Mouse (Mus musculus) E14TG2a.4 (cell line): ENCODE data around the gene Slc36a3.

Source experiments
- H3K27me3 ChIP-seq: 2 replicates; pipeline ENCODE4 v1.6.1; 2014; ENCODE audit warnings: low read length, control low read depth; ENCODE audit not compliant: insufficient read depth
- H3K36me3 ChIP-seq: 2 replicates; pipeline ENCODE4 v1.6.1; 2014; ENCODE audit warnings: low read length, control low read depth; ENCODE audit not compliant: insufficient read depth
- H3K4me1 ChIP-seq: replicated peaks from 2 replicates; pipeline ENCODE4 v1.6.1; 2014; ENCODE audit warnings: low read depth, low read length, control low read depth
- H3K4me3 ChIP-seq: replicated peaks from 2 replicates; pipeline ENCODE4 v1.5.1; 2014; ENCODE audit warnings: mild to moderate bottlenecking, low read length
- H3K9me3 ChIP-seq: 2 replicates; pipeline ENCODE4 v1.6.1; 2014; ENCODE audit warnings: low read length, control low read depth
- CTCF ChIP-seq: conservative IDR thresholded peaks from 2 replicates; pipeline ENCODE4 v1.5.1; 2014; ENCODE audit warnings: low read length
- NANOG ChIP-seq: IDR thresholded peaks from 2 replicates; pipeline ENCODE4 v1.6.1; 2014; ENCODE audit warnings: borderline replicate concordance, low read length, mixed read lengths
- POU5F1 ChIP-seq: IDR thresholded peaks from 2 replicates; pipeline ENCODE4 v1.6.1; 2014; ENCODE audit warnings: low read length, borderline replicate concordance

Slc36a3 gene

DNA sequence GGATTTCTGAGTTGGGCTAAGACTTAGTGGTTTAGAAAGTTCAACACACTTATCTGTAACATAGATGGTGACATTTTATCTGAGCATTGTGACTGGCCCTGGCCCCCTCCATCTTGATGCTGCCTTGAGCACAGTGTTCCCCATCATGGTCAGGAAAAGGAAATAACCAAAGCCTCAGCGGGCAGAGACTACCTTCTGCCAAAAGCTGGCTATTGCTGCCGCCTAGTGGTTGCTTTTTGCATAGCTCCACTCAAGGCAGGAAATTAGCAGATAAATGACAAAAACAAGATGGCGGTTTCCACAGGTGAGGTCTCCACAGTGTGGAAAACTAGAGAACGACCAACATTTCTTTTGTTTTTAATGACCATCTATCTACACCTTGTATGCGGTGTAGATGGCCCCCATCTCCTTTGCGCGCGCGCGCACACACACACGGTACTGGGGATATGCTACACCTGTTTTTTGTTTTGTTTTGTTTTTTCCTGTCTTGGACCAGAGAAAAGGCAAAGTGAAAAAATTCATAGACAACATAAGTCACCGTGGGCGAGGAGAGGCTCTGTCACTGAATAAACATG is 7.4 kb upstream of the Slc36a3 start:
- H3K27me3 ChIP-seq = 0 out of 2 replicates have a peak, but pooled peaks cover 2% of the 10 kb centered on the region
- H3K4me3 ChIP-seq = peak overlapping the region; percentile 48
- peaks cover 33% of the 10 kb centered on the region for H3K4me1 ChIP-seq
- H3K9me3 ChIP-seq = no peaks in the 10 kb centered on the region
- TF ChIP-seq POU5F1 (no peak), CTCF (peak; percentile 99)
- H3K36me3 ChIP-seq = no peaks in the 10 kb centered on the region

DNA sequence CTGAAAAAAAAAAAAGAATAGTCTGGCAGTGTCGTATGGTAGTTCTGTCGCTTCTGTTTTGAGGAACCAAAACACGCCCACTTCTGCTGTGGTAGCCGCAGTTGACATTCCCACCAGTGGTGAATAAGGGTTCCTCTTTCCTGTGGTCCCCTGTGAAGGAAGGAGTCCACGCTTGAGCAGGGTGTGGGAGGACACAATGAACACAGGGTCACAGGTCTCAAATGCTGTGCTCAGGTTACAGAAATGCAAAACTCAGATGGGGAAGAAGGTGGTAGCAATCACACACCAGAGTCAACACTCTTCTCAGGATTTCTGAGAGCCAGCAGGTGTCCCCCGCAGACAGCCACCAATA is 3.5 kb upstream of the Slc36a3 start:
- peaks cover 20% of the 10 kb centered on the region for H3K4me1 ChIP-seq
- no peaks in the 10 kb centered on the region for H3K36me3 ChIP-seq
- no peak for TF ChIP-seq POU5F1
- TF ChIP-seq NANOG = no peak
- TF ChIP-seq CTCF = no peak
- H3K9me3 ChIP-seq = peaks cover 6% of the 10 kb centered on the region; the same call in 1 of the 2 replicates
- no peaks in the 10 kb centered on the region for H3K27me3 ChIP-seq
- no peak overlapping the region for H3K4me3 ChIP-seq

DNA sequence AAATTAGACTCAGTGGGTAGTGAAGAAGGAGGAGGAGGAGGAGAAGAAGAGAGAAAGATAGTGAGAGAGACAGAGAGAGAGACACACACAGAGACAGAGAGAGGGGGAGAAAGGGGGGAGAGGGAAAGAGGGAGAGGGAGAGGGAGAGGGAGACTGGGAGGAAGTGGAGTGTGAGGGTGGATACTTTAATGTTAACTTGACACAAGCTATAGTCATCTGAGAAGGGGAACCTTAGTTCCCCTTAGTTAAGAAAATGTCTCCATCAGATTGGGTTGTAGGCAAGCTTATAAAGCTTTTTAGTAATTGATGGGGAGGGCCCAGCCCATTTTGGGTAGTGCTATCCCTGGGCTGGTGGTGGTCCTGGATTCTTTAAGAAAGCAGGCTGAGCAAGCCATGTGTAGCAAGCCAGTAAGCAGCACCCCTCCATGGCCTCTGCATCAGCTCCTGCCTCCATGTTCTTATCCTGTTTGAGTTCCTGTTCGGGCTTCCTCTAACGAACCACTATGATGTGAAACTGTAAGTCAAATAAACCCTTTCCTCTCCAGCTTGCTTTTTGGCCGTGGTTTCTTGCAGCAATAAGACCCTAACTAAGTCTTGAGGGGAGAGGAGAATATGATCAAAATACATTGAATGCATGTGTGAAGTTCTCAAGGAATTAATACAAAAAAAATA is 3.0 kb upstream of the Slc36a3 start:
- H3K9me3 ChIP-seq = peaks cover 6% of the 10 kb centered on the region; the same call in 1 of the 2 replicates
- no peaks in the 10 kb centered on the region for H3K27me3 ChIP-seq
- no peaks in the 10 kb centered on the region for H3K36me3 ChIP-seq
- no peak for TF ChIP-seq NANOG
- peaks cover 20% of the 10 kb centered on the region for H3K4me1 ChIP-seq
- no peak overlapping the region for H3K4me3 ChIP-seq

DNA sequence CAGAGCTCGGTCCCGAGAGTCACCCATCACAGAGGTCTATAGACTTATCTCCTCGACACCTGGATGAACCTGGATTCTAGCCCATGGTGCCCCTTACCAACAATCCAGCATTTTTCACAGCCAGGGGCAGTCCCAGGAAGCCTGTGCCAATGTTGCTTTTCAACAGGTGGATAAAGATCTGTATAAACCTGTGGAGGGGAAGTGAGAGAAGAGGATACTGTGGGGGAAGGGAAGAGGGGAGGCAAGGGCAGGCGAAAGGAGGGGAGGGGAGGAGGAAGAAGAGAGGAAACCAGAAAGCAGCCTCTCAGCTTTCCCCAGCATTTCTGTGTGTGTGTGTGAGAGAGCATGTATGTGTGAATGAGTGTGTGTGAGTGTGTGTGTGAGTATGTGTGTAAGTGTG is 3.0 kb downstream of the Slc36a3 start:
- Histone ChIP-seq H3K9me3 (peaks cover 12% of the 10 kb centered on the region), H3K4me3 (no peak overlapping the region), H3K36me3 (no peaks in the 10 kb centered on the region), H3K27me3 (no peaks in the 10 kb centered on the region), H3K4me1 (peaks cover 16% of the 10 kb centered on the region)
- no peak for TF ChIP-seq CTCF
- TF ChIP-seq POU5F1 = no peak
- no peak for TF ChIP-seq NANOG

DNA sequence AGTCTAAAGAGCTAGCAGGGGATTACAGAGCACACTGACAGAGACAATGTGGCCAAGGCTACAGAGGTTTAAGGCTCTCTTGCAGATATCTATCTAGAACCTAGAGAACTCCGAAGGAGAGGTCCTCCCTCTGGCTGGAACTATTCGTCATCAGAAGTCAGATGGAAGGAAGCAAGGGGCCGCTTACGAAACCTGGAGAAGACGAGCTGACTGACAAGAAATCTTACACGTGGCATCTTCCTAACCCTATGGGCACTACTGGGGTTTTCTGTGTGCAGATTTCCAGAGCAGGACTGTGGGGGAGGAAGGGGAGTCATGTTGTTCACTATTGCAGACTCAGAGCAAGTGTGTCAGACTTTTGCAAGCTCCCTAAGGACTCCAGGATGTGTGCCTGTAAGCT is 4.1 kb downstream of the Slc36a3 start:
- TF ChIP-seq CTCF (no peak), NANOG (no peak), POU5F1 (no peak)
- no peaks in the 10 kb centered on the region for H3K36me3 ChIP-seq
- no peak overlapping the region for H3K4me3 ChIP-seq
- no peaks in the 10 kb centered on the region for H3K27me3 ChIP-seq
- peaks cover 21% of the 10 kb centered on the region for H3K4me1 ChIP-seq
- peaks cover 7% of the 10 kb centered on the region for H3K9me3 ChIP-seq

DNA sequence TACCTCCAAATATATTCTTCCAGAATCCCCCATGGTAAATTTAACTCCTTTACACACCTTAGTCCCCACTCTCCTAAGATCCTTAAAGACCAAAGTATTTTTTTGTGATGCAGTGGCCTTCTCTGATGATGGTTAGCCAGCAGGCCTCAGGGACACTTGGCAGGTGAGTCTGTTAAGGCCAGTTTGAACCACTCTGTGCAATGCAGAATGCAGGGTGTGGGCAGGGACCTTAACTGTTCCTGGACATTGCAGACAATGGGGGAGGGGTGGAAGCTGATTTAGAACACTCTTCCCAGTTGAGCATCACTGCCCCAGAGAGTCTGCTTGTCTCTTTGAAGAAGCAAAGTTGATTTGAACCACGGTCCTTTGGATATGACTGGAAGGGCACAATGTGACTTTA is 4.7 kb downstream of the Slc36a3 start:
- Histone ChIP-seq H3K4me3 (no peak overlapping the region), H3K36me3 (no peaks in the 10 kb centered on the region), H3K27me3 (no peaks in the 10 kb centered on the region), H3K9me3 (peaks cover 7% of the 10 kb centered on the region), H3K4me1 (peaks cover 21% of the 10 kb centered on the region)
- TF ChIP-seq NANOG (no peak), POU5F1 (no peak), CTCF (no peak)

DNA sequence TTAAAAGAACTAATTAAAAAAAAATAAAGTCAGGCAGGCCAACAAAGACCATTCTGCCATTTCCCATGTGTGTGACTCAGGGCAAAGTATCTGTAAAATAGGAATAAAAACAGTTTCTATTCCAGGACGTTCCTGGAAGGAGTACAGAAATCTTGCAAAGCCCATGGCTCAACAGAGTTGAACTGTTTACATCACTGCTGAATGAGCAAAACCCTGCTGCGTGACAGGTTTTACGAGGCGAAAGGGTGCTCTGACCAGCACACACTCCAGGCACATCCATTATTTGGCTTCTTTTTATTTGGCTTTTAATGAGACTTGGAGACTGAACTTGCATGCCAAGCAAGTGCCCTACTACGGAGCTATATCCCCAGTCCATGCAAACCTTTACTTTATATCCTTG is 7.5 kb downstream of the Slc36a3 start:
- H3K4me3 ChIP-seq = no peak overlapping the region
- H3K9me3 ChIP-seq = peaks cover 7% of the 10 kb centered on the region

DNA sequence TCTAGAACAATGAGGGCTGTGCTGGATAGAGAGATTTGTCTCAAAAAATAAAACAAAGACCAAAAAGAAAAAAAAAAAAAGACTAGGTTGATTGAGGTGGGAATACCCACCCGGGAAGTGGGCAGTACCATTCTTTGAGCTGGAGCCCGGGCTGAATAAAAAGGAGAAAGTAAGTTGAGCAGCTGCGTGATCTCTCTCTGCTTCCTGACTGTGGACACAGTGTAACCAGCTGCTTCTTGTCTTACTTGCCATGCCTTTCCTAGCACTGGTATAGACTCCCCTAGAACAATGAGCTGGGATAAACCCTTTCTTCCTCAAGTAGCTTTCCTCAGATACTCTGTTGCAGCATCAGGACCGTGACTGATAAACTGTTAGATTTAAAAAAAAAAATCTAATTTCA is 10.0 kb downstream of the Slc36a3 start:
- peaks cover 7% of the 10 kb centered on the region for H3K9me3 ChIP-seq

More for the DNA sequence above, 7.5 kb downstream of the Slc36a3 start:
- H3K36me3 ChIP-seq = no peaks in the 10 kb centered on the region
- H3K4me1 ChIP-seq = peaks cover 26% of the 10 kb centered on the region
- H3K27me3 ChIP-seq = no peaks in the 10 kb centered on the region
- TF ChIP-seq CTCF (no peak), POU5F1 (no peak), NANOG (no peak)

DNA sequence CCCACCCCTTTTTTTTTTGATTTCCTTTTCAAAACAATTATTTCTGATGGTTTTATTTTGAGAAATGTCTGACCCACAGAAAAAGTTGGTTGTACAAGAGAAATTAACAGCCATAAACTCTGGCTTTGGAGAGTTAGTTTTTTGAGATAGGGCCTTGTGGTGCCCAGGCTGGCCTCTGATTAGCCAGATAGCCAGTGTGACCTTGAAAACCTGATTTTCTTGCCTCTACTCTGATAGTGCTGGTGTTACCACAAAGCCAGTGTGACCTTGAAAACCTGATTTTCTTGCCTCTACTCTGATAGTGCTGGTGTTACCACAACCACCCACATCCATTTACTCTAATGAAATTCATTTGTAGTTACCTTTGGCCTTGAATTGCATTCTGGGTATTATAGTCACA is 13.9 kb downstream of the Slc36a3 start:
- Histone ChIP-seq H3K27me3 (no peaks in the 10 kb centered on the region), H3K4me1 (peaks cover 49% of the 10 kb centered on the region), H3K4me3 (no peak overlapping the region), H3K36me3 (no peaks in the 10 kb centered on the region), H3K9me3 (no peaks in the 10 kb centered on the region)
- no peak for TF ChIP-seq CTCF
- TF ChIP-seq NANOG = 0 out of 2 replicates have a peak, but pooled peaks have one; percentile 7

More for the DNA sequence above, 10.0 kb downstream of the Slc36a3 start:
- Histone ChIP-seq H3K36me3 (no peaks in the 10 kb centered on the region), H3K4me3 (no peak overlapping the region), H3K4me1 (peaks cover 31% of the 10 kb centered on the region), H3K27me3 (no peaks in the 10 kb centered on the region)
- TF ChIP-seq NANOG (no peak), POU5F1 (no peak), CTCF (no peak)
